Mouse (Mus musculus): Measurements from ENCODE around the gene Rnf212b.

DNA sequence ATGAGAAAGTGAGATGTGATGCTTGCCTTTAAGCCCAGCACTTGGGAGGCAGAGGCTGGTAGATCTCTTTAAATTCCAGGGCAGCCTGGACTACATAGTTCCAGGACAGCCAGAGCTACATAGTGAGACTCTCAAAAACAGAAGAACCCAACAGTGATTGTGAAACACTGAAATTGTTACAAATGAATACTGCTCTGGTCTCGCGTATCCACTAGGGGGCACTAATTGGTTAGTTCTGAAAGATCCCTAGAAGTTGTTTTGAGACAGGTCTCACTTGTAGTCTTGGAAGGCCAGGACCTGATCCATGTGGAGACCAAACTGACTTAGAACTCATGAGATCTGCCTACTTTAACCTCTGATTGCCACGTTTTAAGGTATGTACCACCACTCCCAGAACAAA, 86.4 kb downstream of the Rnf212b start:
- TF ChIP-seq CTCF (IDR thresholded peaks at IDR 0.05; ENCODE audit: control insufficient read depth, insufficient read depth, low read length) (peak; percentile 32), POLR2A (IDR thresholded peaks at IDR 0.05; ENCODE audit: borderline replicate concordance, control insufficient read depth, low read depth, low read length) (no peak)

All from bone marrow, adult 2 months (tissue).